Mouse (Mus musculus): ENCODE data around the gene Ddah1.

DNA sequence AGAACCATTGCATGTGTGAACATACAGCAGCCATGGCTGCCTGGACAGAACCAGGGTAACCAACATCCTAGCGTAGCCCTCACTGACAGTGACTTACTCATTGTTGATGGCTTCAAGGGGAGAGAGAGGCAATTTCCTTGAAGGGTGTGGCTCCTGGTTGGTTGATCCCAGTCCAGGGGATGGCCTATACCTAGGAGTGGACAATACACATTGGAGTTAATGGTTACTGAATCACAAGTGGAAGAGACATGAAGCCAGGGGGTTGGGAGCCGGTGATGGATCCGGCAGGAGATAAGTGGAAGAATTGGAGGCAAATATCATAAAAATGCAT is 5.1 kb downstream of the Ddah1 start:
- no peak for TF ChIP-seq POLR2A (IDR thresholded peaks at IDR 0.05; ENCODE audit: borderline replicate concordance, extremely low read depth, insufficient read depth, insufficient read length, poor library complexity, severe bottlenecking)
- TF ChIP-seq CTCF (IDR thresholded peaks at IDR 0.05; ENCODE audit: borderline replicate concordance, extremely low read depth, insufficient read depth, insufficient read length): no peak

Data from brain, embryonic 14.5 days (tissue).